Mouse (Mus musculus) ovary, adult 18-20 months (tissue): ENCODE measurements around the gene Akap17b.
"Not testable (repeated sequence)": the region's sequence is repeated elsewhere in the genome, so short reads cannot be mapped to it uniquely, and the experiment has no call there.

Experiments used
- DNase-seq: peaks from one replicate; pipeline ENCODE4 v3.0.0; 2022; ENCODE audit warnings: low spot score, mixed read lengths

Akap17b gene

DNA sequence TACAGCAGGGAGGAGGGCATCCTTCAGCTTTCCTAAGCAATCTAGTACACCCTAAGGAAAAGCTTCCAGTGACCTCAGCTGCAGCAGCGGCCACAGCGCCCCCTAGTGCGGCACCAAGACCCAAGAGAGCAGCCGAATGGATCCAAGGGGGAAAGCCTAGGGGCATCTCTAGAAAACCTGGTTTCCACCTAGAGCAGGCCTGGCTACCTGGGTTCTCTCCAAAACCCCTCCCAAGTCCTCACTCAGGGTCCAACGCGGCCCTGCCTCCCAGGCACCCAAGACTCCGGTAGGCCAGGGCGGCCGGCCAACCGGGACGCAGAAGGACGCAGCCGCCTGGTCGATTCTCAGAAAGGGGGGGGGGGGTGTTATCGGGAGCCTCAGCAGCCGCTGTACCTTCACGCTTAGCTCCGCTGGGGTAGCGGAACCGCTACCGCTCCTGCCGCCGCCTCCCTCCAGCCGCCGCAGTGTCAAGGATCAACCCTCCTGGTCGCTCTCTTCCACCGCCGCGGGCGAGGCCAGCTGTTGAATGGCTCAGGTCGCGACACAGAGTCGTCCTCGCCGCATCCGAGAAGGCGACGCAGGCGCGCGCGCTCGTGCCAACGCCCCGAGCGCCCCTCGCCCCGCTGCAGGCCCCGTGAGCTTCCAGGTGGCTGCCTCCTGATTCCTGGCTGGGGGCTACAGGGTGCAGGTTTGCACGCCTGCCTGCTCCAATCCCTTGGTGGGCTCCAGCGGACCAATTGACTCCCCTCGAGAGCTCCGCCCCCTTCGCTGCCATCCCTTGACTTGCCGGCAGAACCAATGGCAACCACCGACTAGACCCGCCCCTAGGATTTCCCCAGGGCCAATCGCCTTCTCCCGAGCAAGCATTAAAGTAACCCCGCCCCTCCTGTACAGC is at the start of gene Akap17b:
Gene Akap17b (minus strand): TSS at position 739 of the 895 bp plus-strand sequence.
- peak; percentile 77 for DNase-seq

DNA sequence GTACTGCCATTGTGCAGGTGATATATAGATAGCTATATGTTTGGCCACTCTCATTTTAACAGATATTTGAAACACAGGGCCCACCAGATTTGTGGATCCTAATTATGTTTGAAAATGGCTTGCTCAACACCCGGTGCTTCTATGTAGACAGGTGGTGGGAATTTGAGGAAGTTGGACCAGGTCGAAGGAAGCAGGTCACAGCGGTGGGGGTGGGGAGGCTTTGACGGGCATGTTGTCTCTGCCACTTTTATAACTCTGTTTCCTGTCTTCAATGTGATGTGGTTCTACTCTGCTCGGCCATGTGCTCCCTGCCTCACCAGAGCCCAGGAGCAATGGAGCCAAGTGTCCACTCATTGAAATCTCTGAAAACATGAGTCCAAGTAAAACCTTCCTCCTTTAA is 46.2 kb upstream of the Akap17b start:
- no peak for DNase-seq

DNA sequence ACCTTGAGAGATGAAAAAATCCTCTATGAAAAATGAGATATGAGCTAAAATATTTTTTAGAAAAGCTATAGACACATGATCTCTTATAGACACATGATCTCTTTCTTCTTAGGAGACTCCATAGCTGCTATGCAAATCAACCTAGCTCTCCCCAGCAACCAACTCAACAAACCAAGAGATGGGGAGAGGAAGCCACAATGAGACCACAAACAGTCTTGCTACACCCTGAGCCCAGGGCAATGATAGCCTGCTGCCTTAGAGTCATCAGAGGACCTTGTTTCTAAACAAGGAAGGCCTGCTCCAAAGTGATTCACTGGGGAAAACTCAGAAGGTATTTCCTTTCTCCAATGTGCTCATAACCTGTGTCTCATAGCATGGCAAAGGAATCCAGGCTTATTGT is 44.5 kb upstream of the Akap17b start:
- no peak for DNase-seq

DNA sequence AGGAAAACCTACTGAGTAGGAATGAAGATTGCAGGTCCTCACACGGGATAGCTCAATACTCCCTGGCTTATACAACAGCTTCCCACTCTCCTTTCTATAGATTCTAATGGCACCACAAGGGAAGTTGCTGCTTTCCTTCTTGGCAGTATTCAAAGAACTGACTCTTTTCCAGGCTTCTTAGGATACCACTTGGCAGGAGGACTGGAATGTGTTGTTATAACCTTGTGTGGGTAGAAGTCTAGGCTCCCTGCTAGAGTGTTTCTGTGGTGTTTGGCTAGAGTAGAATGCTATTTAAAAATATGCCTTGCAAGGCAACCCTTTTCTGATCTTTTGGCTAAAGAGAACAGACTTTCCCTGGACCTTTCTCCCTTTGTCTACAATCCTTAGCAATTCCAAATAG is 31.6 kb upstream of the Akap17b start:
- no peak for DNase-seq

DNA sequence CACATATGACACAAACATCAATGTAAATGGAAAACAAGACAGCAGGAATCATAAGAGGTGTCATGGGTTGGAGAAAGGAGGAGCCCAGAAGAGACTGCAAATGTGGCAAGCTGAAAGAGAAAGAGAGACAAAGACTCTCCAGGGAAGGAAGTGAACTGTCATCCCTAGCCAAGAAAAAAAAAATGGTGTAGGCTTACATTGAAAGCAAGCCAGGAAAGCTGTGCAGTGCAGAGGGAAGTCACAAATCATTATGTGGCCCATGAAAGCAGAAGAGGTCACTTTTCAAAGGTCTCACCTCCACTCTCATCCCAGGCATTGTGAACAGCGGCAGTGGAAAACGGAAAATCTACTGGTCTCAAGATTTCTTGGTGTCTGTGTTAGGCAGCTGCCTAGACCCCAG is 27.5 kb upstream of the Akap17b start:
- no peak for DNase-seq

DNA sequence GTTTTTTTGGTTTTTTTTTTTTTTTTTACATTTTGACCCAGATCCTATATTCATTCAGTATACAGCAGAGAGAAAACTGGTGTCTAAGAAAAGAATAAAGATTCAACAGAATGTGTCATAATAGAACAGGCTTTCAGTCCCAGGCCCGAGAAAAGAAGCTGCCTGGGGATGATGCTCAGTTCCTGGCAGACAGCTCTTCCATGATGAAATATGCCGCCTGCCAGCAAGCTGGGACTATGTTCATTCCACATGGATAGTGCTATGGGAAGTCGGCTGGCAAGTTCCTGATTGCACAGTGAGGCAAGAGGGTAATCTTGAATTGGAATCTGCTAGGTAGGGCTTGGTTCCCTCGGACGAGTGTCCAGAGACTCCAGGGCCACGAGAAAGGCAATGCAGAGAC is 5.1 kb downstream of the Akap17b start:
- no peak for DNase-seq

DNA sequence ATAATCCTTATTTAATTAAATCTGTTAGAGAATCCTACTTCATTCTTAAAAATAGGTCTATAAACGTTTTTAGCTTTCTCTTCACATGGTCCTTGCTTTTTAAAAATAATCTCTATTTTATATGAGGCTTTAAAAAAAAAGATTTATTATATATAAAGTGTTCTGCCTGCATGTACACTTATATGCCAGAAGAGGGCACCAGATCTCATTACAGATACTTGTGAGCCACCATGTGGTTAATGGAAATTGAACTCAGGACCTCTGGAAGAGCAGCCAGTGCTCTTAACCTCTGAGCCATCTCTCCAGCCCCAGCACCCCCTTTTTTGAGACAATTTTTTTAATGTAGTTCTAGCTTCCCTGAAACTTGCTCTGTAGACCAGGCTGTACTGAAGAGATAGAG is 14.4 kb downstream of the Akap17b start:
- no peak for DNase-seq

DNA sequence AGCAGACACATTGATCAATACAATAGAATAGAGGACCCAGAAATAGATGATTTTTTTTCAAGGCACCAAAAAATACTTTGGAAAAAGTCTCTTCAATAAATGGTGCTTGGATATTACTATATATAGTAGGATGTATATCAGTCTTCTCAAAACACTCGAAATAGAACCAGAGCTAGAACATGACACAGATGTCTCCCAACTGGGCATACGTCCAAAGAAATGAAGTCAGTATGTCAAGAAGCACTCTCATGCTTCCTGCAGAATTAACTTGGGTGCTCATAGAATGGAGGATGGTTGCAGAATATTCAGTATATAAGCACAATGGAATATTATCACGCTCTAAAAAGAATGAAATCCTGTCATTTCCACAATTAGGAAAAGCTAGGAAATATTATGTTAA is 17.1 kb downstream of the Akap17b start:
- no peak for DNase-seq

DNA sequence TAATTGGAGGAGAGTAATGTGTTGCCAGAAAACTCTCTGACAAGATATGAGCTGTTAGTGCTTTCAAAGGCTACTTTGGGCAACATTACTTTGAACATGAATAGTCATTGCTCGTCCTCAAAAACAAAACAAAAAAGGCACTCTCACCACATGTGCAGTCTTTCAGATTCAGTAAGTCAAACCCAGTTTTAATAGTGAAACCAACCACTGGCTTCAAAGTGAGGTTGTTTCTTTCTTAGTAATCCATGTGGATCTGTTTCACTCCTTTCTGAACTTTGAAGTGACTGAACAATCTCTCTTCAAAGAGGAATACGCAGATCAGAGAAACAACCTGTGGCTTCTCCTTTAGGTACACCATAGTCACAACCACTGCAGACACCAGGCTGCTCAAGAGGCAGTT is 36.1 kb downstream of the Akap17b start:
- DNase-seq: no peak

DNA sequence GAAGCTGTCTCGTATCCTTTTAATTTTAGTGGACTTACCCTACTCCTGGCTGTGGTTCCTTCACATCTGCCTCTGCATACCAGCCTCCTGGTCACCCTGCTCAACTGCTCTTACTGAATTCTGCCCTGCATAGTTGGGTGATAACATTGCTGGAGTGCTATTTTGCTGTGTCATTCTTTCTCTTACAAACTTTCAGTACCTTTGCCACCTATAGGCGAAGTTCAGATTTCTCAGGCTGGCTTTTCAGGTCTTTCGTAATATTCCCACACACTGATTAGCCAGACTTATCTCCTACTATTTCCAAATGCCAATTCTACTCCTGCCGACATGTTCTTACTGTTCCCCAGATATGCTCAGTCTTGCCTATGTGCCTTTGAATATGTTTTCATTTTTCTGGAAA is 41.2 kb downstream of the Akap17b start:
- DNase-seq: no peak

DNA sequence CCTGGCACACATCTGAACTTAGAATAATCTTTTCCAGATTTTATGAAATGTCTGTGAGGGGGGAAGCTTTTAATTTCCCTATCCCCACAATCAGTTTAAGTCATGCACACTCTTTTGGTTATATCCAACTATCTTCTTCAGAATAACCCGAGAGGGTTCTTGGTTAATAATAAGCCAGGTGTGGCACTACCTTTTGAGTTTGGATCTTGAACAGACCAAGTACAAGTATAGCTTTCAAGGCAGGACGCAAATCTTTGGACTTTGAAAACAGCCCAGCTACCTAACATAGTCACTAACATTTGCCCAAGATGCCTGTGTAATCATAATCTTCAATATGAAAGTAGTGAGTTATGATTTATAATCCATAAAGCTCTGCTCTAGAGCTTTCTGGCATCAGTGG is 42.3 kb downstream of the Akap17b start:
- no peak for DNase-seq

DNA sequence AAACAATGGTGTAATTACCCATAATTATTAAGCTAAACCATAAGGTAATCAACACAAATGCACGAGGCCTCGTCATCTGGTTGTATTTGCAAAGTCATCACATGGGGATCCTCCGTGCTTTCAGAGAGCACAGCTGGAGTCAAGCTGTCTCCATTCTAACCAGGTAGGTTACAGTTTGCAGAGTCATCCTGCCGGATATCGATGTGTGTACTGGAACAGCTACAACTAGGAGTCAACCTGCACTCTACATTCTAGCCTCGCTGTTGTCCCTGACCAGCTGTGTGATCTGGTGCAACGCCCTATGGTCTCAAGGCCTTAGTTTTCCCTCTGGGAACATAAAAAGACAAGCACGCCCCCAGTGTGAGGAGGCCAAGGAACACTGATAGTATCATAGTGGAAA is 45.1 kb downstream of the Akap17b start:
- peak; percentile 26 for DNase-seq

DNA sequence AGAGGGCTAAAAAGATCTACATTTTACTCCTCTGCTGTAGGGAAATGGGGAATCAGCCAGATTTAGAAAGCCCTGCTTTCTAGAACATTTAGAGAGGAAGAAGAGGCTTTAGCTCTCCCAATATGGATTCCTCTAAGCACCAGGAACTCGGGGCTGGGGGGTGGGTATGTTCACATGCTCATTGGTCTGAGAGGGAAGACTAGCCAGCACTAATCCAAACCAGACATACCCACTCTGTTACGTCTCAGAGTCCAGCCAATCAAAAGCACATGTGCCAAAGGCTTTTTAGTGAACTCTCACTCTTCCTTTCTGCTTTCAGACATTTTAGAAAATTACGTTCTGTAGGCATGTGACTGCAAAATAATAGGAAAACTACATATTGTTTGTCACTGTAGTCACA is 45.5 kb downstream of the Akap17b start:
- DNase-seq: no peak

DNA sequence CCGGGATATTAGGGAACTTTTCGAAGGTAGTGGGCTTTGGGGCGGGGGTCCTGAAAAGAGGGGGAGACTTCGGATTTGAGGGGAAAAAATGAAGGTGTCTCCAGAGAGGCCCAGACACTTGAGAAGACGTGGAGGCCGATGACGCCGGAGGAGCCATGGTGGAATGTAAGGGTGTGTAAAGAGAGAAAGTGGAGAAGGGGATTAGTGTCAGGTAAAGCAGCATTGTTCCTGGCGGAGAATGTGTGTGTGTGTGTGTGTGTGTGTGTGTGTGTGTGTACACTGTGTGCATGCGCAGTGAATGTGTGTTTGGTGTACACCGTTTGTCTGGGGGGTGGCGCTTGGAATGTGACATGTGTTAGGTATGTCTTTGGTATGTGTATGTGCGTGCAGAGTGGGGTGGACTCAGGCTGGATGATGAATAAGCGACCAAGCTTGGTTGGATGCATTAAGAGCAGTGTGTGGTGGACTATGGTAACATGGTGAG is 46.3 kb downstream of the Akap17b start:
- DNase-seq: no peak

DNA sequence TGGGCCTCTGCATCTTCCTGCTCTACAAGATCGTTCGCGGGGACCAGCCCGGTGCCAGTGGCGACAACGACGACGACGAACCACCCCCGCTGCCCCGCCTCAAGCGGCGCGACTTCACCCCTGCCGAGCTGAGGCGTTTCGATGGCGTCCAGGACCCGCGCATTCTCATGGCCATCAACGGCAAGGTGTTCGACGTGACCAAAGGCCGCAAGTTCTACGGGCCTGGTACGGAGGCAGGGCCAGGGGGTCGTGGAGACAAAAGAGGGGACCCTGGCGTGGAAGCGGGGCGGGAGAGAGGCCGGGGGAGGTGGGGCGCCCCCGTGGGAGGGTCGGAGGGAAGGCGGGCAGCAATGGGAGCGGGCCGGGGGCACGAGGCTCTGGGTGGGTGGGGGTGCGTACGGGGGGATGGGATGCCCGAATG is 46.8 kb downstream of the Akap17b start:
- DNase-seq: no peak

DNA sequence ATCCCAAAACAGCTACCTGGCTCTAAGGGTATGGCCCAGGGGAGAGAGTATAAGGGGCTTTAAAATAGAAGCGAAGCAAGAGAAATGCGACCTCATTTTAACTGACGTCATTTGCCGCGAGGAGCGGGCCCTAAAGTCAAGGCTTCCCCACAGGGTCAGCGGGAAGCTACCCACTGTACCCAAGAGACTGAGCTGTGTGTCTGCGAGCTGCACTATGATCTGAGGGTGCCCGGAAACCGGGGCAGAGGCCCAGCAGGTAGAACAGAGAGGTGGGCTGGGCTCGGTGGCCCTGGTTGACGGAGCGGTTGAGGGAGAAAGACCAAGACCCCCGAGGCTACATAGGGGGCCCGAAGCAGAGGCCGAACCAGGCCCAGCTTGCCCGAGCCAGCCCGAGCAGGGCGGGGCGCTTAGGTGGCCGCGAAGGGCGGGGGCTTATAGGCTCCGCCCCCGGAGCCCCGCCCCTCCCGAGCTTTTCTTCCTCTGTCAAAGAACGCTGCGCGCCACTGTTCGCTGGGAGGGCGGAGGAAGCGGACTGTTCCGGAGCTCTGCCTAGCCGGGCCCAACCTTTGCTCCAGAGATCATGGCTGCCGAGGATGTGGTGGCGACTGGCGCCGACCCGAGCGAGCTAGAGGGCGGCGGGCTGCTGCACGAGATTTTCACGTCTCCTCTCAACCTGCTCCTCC is 47.3 kb downstream of the Akap17b start, which contains the start of gene Pgrmc1:
Gene Pgrmc1 (plus strand): TSS at position 500 of the 683 bp plus-strand sequence.
- peak; percentile 75 for DNase-seq

DNA sequence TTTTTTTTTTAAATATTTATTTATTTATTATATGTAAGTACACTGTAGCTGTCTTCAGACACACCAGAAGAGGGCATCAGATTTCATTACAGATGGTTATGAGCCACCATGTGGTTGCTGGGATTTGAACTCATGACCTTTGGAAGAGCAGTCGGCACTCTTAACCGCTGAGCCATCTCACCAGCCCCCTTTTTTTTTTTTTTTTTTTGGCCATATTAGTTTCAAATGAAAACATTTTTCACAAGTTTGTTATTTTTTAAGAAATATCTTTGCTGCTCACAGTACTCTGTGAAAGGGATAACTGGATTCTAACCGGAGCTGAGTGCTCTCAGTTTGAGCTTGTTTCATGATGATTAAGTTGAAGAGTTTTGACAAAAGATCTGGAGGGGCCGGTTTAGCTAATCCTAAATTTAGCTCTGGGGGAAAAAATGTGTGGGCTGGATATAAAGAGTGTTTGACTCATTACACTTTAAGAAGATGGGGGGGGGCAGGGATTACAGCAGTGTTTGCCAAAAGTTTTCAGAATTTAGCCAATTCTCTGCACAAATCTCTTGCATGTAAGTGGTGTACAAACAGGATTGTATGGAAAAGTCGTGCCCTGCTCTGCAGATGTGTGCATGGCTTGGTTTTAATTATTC is 48.6 kb downstream of the Akap17b start:
- not testable (repeated sequence) for DNase-seq

DNA sequence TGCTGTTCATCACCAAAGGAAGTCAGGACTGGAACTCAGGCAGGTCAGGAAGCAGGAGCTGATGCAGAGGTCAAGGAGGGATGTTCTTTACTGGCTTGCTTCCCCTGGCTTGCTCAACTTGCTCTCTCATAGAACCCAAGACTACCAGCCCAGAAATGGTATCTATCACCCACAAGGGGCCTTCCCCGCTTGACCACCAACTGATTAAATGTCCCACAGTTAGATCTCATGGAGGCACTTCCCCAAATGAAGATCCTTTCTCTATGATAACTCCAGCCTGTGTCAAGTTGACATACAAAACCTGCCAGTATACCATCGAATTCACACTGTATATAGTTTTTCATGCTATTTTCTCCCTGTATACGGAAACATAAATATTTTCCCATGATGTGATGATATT is 49.9 kb downstream of the Akap17b start:
- DNase-seq: no peak

DNA sequence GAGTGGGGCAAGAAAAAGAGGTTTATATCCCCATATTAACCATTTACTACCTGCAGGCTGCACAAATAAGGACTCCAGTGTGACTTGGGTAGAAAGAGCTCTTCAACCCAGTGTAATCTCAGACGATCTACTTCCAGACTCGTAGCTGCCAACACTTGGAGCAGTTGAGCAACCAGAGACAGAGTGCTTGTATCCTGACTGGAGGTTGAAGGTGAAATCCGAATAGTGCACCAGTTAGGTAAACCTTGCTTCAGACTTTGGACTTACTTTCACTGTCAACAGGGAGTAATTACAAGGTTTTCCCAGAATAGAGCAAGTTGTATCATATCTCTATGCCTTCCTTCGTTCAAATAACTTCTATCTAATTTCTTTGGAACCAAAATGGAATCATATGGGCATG is 53.7 kb downstream of the Akap17b start:
- no peak for DNase-seq

DNA sequence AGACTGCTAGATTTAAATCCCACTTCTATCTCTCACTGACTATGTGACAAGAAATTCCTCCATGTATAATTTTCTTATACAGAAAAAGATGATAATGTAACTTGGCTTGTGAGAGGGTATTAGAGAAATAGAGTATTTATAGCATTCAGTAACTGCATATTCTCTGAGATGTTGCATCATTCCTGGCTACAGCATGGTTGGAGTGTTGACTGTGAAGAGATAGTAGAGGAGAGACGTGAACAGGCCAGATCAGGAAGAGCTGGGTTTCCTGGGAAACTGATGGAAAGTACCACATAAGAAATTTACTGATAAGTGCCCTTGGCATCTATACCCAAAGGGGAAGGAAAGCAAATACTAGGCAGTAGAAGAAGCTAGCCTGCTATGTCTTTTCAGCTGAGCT is 54.1 kb downstream of the Akap17b start:
- DNase-seq: no peak

DNA sequence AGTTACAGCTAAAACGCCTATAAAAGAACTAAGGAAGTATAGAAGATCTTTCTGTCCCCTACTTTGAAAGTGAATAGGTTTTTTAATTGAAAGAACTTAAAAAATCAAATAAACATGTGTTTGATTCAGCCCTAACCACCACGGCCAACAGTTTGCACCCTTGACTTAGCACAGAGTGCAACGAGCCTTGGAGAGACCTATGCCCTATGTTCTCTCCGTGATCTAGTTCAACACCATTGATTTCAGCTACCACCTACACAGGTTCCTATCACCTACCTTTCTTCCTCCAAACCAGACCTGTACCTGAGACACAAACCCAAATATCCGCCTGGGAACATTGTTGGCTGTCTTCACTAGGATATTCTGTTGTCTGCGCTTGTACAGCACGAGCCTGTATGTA is 54.9 kb downstream of the Akap17b start:
- DNase-seq: no peak

DNA sequence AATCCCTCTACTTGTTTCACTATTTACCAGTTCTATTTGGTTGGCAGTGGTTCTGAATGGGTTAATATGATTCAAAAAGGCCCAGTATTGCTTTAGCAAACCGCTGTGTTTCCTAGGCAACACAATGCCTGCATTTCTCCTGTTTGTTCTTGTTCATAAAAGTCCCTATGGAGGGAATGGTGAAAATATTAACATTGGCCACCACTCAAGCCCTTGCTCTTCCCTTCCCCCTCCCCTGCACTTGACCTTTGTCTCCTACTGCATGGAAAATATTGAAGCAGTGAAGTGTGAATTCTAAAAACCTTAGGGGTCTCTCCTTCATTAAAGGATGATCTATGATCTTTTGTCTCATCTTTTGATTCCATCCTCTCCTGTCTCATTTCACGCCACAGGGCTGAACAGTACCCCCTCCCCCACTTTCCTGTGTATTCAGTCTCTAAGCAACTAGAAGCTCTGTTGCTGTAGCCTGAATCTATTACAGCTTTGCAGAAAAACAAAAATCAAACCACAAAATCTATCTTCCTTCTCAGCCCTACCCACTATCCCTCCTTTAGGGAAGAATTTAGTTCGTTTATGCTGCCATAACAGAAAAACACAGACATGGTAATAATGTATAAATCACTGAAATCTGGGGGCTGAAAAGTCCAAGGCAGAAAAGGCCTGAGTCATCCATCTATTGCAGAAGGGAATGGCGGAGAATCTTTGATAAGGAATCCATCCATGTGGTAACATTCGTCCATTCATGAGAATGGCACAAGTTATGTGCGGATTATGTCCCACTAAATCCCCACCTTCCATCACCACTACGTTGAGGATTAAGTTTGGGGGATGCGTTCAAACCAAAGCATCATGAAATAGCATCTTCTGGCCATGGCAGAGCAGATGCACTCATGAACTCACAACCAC is 57.6 kb downstream of the Akap17b start:
- no peak for DNase-seq
